Mouse (Mus musculus) neural tube, embryonic 11.5 days (tissue): ENCODE data around the gene Atp2c1. TPM values are rescaled to one million over a fixed set of nuclear protein-coding genes. Genes with fewer than 3 reads are reported as not detected.

ENCODE experiments used
- ATAC-seq: fragments of 200-750 bp; cut with Nextera tagmentation; 2 replicates; pipeline ENCODE4 v1.8.0; 2017; ENCODE audit warnings: moderate number of reproducible peaks, mild to moderate bottlenecking, moderate TSS enrichment, moderate library complexity; ENCODE audit not compliant: insufficient read depth, low FRiP score, low TSS enrichment
- DNase-seq: peaks from one replicate; pipeline ENCODE4 v3.0.0-alpha.2; 2015; ENCODE audit warnings: low spot score
- H3K27ac ChIP-seq: fragments of 300-500 bp; sonication (generic); 2 replicates; pipeline ENCODE4 v1.5.1; 2014; ENCODE audit warnings: low read depth, mild to moderate bottlenecking, low read length
- H3K27me3 ChIP-seq: fragments of 300-500 bp; sonication (generic); 2 replicates; pipeline ENCODE4 v1.6.1; 2014; ENCODE audit warnings: mild to moderate bottlenecking, low read length, mixed read lengths; ENCODE audit not compliant: control insufficient read depth, insufficient read depth
- H3K36me3 ChIP-seq: fragments of 300-500 bp; sonication (generic); 2 replicates; pipeline ENCODE4 v1.6.1; 2014; ENCODE audit warnings: mild to moderate bottlenecking, low read length, moderate library complexity, mixed read lengths; ENCODE audit not compliant: control insufficient read depth, insufficient read depth
- H3K4me1 ChIP-seq: fragments of 300-500 bp; sonication (generic); 2 replicates; pipeline ENCODE4 v1.6.1; 2014; ENCODE audit warnings: low read length, mixed read lengths; ENCODE audit not compliant: control insufficient read depth, insufficient read depth
- H3K4me2 ChIP-seq: fragments of 300-500 bp; sonication (generic); 2 replicates; pipeline ENCODE4 v1.6.1; 2014; ENCODE audit warnings: low read depth, mild to moderate bottlenecking, moderate library complexity
- H3K4me3 ChIP-seq: fragments of 300-500 bp; sonication (generic); 2 replicates; pipeline ENCODE4 v1.5.1; 2014; ENCODE audit warnings: low read depth, low read length
- H3K9ac ChIP-seq: fragments of 300-500 bp; sonication (generic); 2 replicates; pipeline ENCODE4 v1.6.1; 2014; ENCODE audit warnings: mild to moderate bottlenecking, low read length
- H3K9me3 ChIP-seq: fragments of 300-500 bp; sonication (generic); 2 replicates; pipeline ENCODE4 v1.6.1; 2016; ENCODE audit warnings: low read length; ENCODE audit not compliant: control insufficient read depth
- WGBS: fragments of 180-500 bp; shearing (Covaris S2); extraction: QIAGEN DNeasy Blood & Tissue Kit; methylation state at CpG from one replicate; pipeline ENCODE4 v1.1.7; 2014; 5-methylcytosine and 5-hydroxymethylcytosine counted together
- polyA plus RNA-seq: library from polyadenylated mRNA; unstranded; fragments of >200 nt; fragmentation: Nextera tagmentation; extraction: Ambion mirVana; gene quantifications from 2 replicates; pipeline ENCODE4 v1.2.1, GENCODE M21; 2014

The Atp2c1 gene
- 90.7 and 91.5 TPM in 2 replicates for polyA plus RNA-seq

DNA sequence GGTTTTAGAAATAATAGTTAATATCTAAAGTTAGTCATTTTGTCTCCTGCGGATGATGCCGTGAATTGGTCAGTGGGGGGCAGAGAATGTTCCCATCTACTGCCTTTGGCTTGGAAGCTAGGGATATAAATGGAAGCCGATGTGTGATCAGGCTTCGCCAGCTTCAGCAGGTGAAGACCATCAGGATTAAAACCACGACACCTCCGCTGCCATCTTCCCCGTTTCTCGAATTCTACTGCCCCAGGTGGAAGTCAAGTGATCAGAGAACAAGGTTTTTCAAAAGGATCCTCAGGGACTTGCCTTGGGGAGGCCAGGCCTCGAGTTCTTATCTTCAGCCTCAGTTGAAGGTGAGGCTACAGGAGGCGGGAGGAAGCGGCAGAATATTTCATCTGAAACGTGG lies at the start of gene Atp2c1:
Gene Atp2c1 (minus strand): TSS at position 101 of the 400 bp plus-strand sequence.
- H3K4me1 ChIP-seq = no peaks in the 10 kb centered on the region
- H3K4me3 ChIP-seq = no peak within 1 kb of the TSS

GRCm38 (mm10) chr9:105557452-105557851 lies 30.3 kb upstream of the Atp2c1 start:
- 87% methylated on average over 5 of the region's 5 CpGs for WGBS
- no peaks in the 10 kb centered on the region for H3K36me3 ChIP-seq
- no peak overlapping the region for H3K9ac ChIP-seq
- ATAC-seq (no peak), DNase-seq (no peak)
- H3K4me3 ChIP-seq = no peak overlapping the region
- H3K27ac ChIP-seq = no peak overlapping the region
- no peak overlapping the region for H3K4me2 ChIP-seq
- H3K27me3 ChIP-seq = no peaks in the 10 kb centered on the region
- no peaks in the 10 kb centered on the region for H3K9me3 ChIP-seq
- no peaks in the 10 kb centered on the region; the same call in none of the 2 replicates for H3K4me1 ChIP-seq

More for the DNA sequence above, at the start of gene Atp2c1:
- no peaks in the 10 kb centered on the region for H3K27me3 ChIP-seq
- H3K36me3 ChIP-seq = no peaks in the 10 kb centered on the region
- H3K27ac ChIP-seq = no peak within 1 kb of the TSS
- no peak within 1 kb of the TSS for H3K4me2 ChIP-seq
- H3K9ac ChIP-seq = no peak within 1 kb of the TSS
- no peak for DNase-seq
- whole genome bisulfite sequencing = 92% methylated on average over 12 of the region's 12 CpGs
- ATAC-seq = no peak
- H3K9me3 ChIP-seq = no peaks in the 10 kb centered on the region

GRCm38 (mm10) chr9:105556141-105556735 lies 29.1 kb upstream of the Atp2c1 start:
- 70% methylated on average over 8 of the region's 8 CpGs for WGBS
- no peaks in the 10 kb centered on the region for H3K36me3 ChIP-seq
- no peaks in the 10 kb centered on the region for H3K27me3 ChIP-seq
- no peak overlapping the region for H3K4me3 ChIP-seq
- no peak overlapping the region for H3K27ac ChIP-seq
- no peak for DNase-seq
- no peaks in the 10 kb centered on the region for H3K9me3 ChIP-seq
- H3K9ac ChIP-seq = no peak overlapping the region
- ATAC-seq = no peak
- H3K4me2 ChIP-seq = no peak overlapping the region
- no peaks in the 10 kb centered on the region; the same call in none of the 2 replicates for H3K4me1 ChIP-seq

DNA sequence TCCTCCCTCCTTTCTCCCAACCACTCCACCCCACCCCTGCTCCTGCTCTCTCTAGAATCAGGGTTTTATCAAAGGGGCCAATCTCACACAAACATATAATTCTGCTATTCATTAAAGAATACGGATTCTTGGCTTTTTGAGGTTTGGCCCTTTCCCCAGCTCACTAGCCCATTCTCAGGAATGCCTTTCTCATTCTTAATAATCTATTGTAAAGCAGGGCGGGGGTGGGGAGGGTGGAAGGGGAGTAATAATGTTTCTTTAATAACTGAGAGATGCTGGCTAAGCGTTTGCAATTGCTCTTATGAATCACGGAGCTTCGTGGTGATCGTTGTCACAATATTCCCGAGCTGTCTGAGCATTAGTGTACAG lies 27.3 kb upstream of the Atp2c1 start:
- Histone ChIP-seq H3K4me2 (peak overlapping the region; percentile 35), H3K4me1 (no peaks in the 10 kb centered on the region; the same call in none of the 2 replicates), H3K36me3 (no peaks in the 10 kb centered on the region), H3K27ac (peak overlapping the region; percentile 70), H3K4me3 (no peak overlapping the region), H3K27me3 (no peaks in the 10 kb centered on the region), H3K9me3 (no peaks in the 10 kb centered on the region), H3K9ac (peak overlapping the region; percentile 48; the same call in 1 of the 2 replicates)
- WGBS = 71% methylated on average over 7 of the region's 7 CpGs
- no peak for DNase-seq
- ATAC-seq = no peak

DNA sequence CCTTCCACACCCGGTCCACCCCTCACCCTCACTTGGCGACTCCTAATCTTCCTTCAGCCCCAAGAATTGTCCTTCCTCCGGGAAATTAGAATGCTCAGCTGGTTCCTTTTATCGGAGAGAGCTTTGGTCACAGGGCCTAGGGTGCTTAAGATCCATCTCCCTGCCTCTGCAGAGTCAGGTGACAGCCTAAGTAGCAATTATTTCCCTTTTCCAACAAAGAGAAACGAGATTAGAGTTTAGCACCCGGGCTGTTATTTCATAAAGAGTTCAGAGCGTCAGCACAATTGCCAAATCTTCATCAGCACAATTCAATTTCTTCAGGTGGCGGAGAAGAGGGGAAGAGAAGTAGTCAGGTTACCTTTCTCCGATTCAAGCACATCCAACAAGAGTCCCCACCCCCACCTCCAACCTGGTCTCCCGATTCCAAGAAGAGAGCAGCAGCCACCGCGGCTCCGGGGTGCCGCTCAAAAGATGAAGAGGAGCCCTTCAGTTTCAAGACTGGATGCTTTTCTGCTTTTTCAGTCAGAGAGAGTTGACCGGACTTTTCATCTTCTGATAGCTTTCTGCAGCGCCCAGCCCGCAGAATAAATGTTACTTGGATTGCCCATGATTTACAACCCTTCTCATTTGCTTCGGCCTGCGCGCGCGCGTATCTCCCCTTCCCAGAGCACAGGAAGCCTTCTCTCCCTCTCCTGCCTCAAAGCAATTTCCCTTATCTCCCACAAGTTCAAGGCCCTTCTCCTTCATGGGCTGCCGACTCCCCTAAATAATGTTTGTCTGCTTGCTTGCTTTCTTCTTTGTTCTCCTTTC lies 26.7 kb upstream of the Atp2c1 start:
- Histone ChIP-seq H3K4me2 (peak overlapping the region; percentile 35), H3K27me3 (no peaks in the 10 kb centered on the region), H3K4me3 (peak overlapping the region; percentile 8; the same call in 1 of the 2 replicates), H3K4me1 (no peaks in the 10 kb centered on the region; the same call in none of the 2 replicates), H3K36me3 (no peaks in the 10 kb centered on the region), H3K27ac (peak overlapping the region; percentile 70), H3K9ac (peak overlapping the region; percentile 48; the same call in 1 of the 2 replicates), H3K9me3 (no peaks in the 10 kb centered on the region)
- peak; percentile 41 for DNase-seq
- no peak for ATAC-seq
- 15% methylated on average over 24 of the region's 24 CpGs for WGBS

DNA sequence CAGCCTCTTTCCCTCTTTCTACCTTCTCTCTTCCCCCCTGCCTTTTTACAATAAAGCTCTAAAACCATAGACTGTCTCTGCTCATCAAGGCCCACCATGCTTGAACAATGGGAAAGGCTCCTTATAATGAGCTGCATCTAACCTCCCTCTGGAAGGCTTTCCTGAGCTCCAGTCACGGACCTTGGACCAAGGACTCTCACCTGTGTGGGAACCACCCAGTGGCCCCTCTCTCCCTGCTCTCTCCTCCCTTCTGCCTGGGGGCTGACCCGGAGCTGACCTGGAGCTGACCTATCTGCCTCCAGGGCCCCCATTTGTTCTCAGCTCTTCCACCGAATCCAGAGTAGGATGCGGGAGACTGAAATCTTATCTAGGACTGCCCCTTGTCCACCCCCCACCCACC lies 24.3 kb upstream of the Atp2c1 start:
- no peak for DNase-seq
- Histone ChIP-seq H3K9ac (no peak overlapping the region), H3K36me3 (no peaks in the 10 kb centered on the region), H3K4me1 (no peaks in the 10 kb centered on the region; the same call in none of the 2 replicates), H3K4me2 (no peak overlapping the region), H3K27ac (no peak overlapping the region), H3K27me3 (no peaks in the 10 kb centered on the region), H3K9me3 (no peaks in the 10 kb centered on the region), H3K4me3 (no peak overlapping the region)
- no peak for ATAC-seq
- 43% methylated on average over 4 of the region's 4 CpGs for WGBS

GRCm38 (mm10) chr9:105549096-105549495 lies 22.0 kb upstream of the Atp2c1 start:
- no peaks in the 10 kb centered on the region for H3K9me3 ChIP-seq
- ATAC-seq (no peak), DNase-seq (no peak)
- H3K27me3 ChIP-seq = no peaks in the 10 kb centered on the region
- no peaks in the 10 kb centered on the region for H3K36me3 ChIP-seq
- no peak overlapping the region for H3K4me3 ChIP-seq
- H3K4me1 ChIP-seq = no peaks in the 10 kb centered on the region; the same call in 1 of the 2 replicates
- WGBS = 83% methylated on average over 6 of the region's 6 CpGs
- no peak overlapping the region for H3K9ac ChIP-seq
- H3K4me2 ChIP-seq = no peak overlapping the region
- H3K27ac ChIP-seq = no peak overlapping the region

GRCm38 (mm10) chr9:105544013-105544750 lies 17.1 kb upstream of the Atp2c1 start:
- H3K9ac ChIP-seq = no peak overlapping the region
- H3K36me3 ChIP-seq = no peaks in the 10 kb centered on the region
- H3K27ac ChIP-seq = no peak overlapping the region
- no peaks in the 10 kb centered on the region for H3K9me3 ChIP-seq
- no peaks in the 10 kb centered on the region for H3K4me1 ChIP-seq
- no peak overlapping the region for H3K4me3 ChIP-seq
- H3K27me3 ChIP-seq = no peaks in the 10 kb centered on the region
- no peak overlapping the region for H3K4me2 ChIP-seq
- WGBS = 56% methylated on average over 8 of the region's 8 CpGs
- ATAC-seq (peak; percentile 58), DNase-seq (no peak)
